In genomic region chr3:118429825-118430630, GRCm38 (mm10) we compare ENCODE assay signal across 8 mouse cellular contexts.
DNase-seq lines count a peak whose midpoint lies in the region; ATAC-seq and TF ChIP-seq lines count a peak whose summit lies in the region.

No protein-coding gene starts in this region.

- intact Hi-C loops in left cerebral cortex, postnatal 25 days (cut with DNase I): loop anchor here (2.0 to 10.0 kb wide), 5 partner anchors 71 to 1762 kb away; no protein-coding TSS in a partner anchor
- intact Hi-C loops in gastrocnemius, postnatal 36 days (cut with DNase I): loop anchor here (10.0 kb wide), 1 partner anchor 1765 kb away; no protein-coding TSS in a partner anchor

- H3K27ac ChIP-seq in kidney, embryonic 15.5 days: no peak overlapping the region
- peak overlapping the region; percentile 90 for H3K27ac ChIP-seq in forebrain, postnatal 0 days (ENCODE audit: low read depth, low read length)

- H3K4me2 ChIP-seq in kidney, embryonic 15.5 days: peak overlapping the region; percentile 53
- peak overlapping the region; percentile 76 for H3K4me2 ChIP-seq in forebrain, postnatal 0 days (ENCODE audit: low read depth)

- H3K36me3 ChIP-seq in kidney, embryonic 15.5 days: no peaks in the 10 kb centered on the region
- no peaks in the 10 kb centered on the region for H3K36me3 ChIP-seq in forebrain, postnatal 0 days (ENCODE audit: insufficient read depth)

- peak overlapping the region; percentile 24 for H3K4me3 ChIP-seq in kidney, embryonic 15.5 days (replicated peaks)
- peak overlapping the region; percentile 71 for H3K4me3 ChIP-seq in forebrain, postnatal 0 days (ENCODE audit: low read depth, low read length)

- WGBS in kidney, embryonic 15.5 days: 8% methylated on average over 29 of the region's 29 CpGs
- 5% methylated on average over 29 of the region's 29 CpGs for WGBS in forebrain, postnatal 0 days

- peaks cover 51% of the 10 kb centered on the region for H3K27me3 ChIP-seq in kidney, embryonic 15.5 days
- no peaks in the 10 kb centered on the region for H3K27me3 ChIP-seq in forebrain, postnatal 0 days (ENCODE audit: insufficient read depth, low read length)

- no peak for TF ChIP-seq CTCF in forebrain, postnatal 0 days (IDR thresholded peaks at IDR 0.05; ENCODE audit: low read depth)

- DNase-seq in kidney, adult 11 months: no peak
- DNase-seq in cerebellum, adult 9-10 months: peak; percentile 35
- peak; percentile 83 for DNase-seq in forebrain, postnatal 0 days
- peak; percentile 69 to 76 for DNase-seq in left cerebral cortex, postnatal 25 days (ENCODE audit: low spot score in 2 of 2)
- DNase-seq in retina, embryonic 14.5 days (ENCODE audit: low spot score): peak; percentile 79
- DNase-seq in gastrocnemius, postnatal 36 days: no peak
- no peak for DNase-seq in gastrocnemius, adult 18-20 months (ENCODE audit: low spot score)

- no peaks in the 10 kb centered on the region for H3K9me3 ChIP-seq in kidney, embryonic 15.5 days (replicated peaks)
- H3K9me3 ChIP-seq in forebrain, postnatal 0 days (ENCODE audit: low read length): no peaks in the 10 kb centered on the region

- no peak for ATAC-seq in kidney, embryonic 15.5 days (replicated peaks; ENCODE audit: low FRiP score)
- peak; percentile 67 for ATAC-seq in forebrain, postnatal 0 days

- no peak overlapping the region for H3K9ac ChIP-seq in kidney, embryonic 15.5 days
- peak overlapping the region; percentile 75 for H3K9ac ChIP-seq in forebrain, postnatal 0 days

- peaks cover 38% of the 10 kb centered on the region for H3K4me1 ChIP-seq in kidney, embryonic 15.5 days
- no peaks in the 10 kb centered on the region for H3K4me1 ChIP-seq in forebrain, postnatal 0 days (ENCODE audit: insufficient read depth)

Comparison
In these comparisons a context has a peak if more than half of its experiments do, and no peak if none do; other contexts are left out.
1. DNase-seq: peak in cerebellum, adult 9-10 months (single experiment), forebrain, postnatal 0 days (single experiment), left cerebral cortex, postnatal 25 days (2 of 2) and retina, embryonic 14.5 days (single experiment); none in kidney, adult 11 months (single experiment), gastrocnemius, postnatal 36 days (0 of 2) and gastrocnemius, adult 18-20 months (single experiment).